Mouse (Mus musculus): ENCODE results near the gene Fbxo33. TPM values are rescaled to one million over a fixed set of nuclear protein-coding genes. Genes with fewer than 3 reads are reported as not detected.

Gene Fbxo33
- polyA plus RNA-seq, 1 experiment = 4.5 TPM

DNA sequence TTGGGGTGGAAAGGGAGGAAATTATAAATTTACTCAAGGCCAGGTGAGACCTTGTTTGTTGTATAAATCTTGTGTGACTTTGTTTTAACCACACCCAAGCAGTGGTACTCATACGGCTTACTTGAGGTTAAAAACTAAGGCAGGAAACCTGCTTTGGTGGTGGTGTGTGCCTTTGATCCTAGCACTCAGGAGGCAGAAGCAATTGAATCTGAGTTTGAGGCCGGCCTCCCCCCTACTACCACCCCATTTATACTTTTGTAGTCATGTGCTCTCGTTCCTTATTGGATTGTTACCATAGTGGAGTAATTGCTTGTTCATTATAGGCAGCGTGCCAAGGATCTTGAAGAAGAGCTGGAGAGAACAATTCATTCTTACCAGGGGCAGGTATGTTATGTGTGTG, 49.6 kb downstream of the Fbxo33 start:
- H3K79me2 ChIP-seq (ENCODE audit: control insufficient read depth, insufficient read depth) = no peaks in the 10 kb centered on the region
- no peaks in the 10 kb centered on the region for H3K27me3 ChIP-seq (ENCODE audit: control insufficient read depth, insufficient read depth, insufficient read length)
- TF ChIP-seq CTCF (IDR thresholded peaks at IDR 0.05; ENCODE audit: control insufficient read depth, insufficient read depth, insufficient read length) (no peak), CEBPB (IDR thresholded peaks at IDR 0.05; ENCODE audit: low read depth) (no peak), MYOD1 (IDR thresholded peaks at IDR 0.05; ENCODE audit: control insufficient read depth, insufficient read length, low read depth) (no peak), FOSL1 (IDR thresholded peaks at IDR 0.05; ENCODE audit: insufficient read depth, low read length, poor library complexity, severe bottlenecking) (no peak), MYOG (IDR thresholded peaks at IDR 0.05; ENCODE audit: control insufficient read depth, extremely low read depth, insufficient read length) (no peak), USF1 (IDR thresholded peaks at IDR 0.05; ENCODE audit: low read depth) (no peak), MAX (IDR thresholded peaks at IDR 0.05) (no peak)
- no peak overlapping the region for H3ac ChIP-seq (ENCODE audit: control insufficient read depth, insufficient read length, low read depth)
- H3K36me3 ChIP-seq (ENCODE audit: control insufficient read depth, insufficient read depth) = peaks cover 80% of the 10 kb centered on the region
- H3K4me3 ChIP-seq (ENCODE audit: insufficient read depth, poor library complexity, severe bottlenecking) = no peak overlapping the region
- no peaks in the 10 kb centered on the region for H3K79me3 ChIP-seq (ENCODE audit: low read depth)

- H3ac ChIP-seq (ENCODE audit: control insufficient read depth, insufficient read length, low read depth) = no peak overlapping the region
- TF ChIP-seq CTCF (IDR thresholded peaks at IDR 0.05; ENCODE audit: control insufficient read depth, insufficient read depth, insufficient read length) = no peak
- TF ChIP-seq USF1 (IDR thresholded peaks at IDR 0.05; ENCODE audit: low read depth) = no peak
- no peak for TF ChIP-seq CEBPB (IDR thresholded peaks at IDR 0.05; ENCODE audit: low read depth)
- TF ChIP-seq MYOG (IDR thresholded peaks at IDR 0.05; ENCODE audit: control insufficient read depth, extremely low read depth, insufficient read length) = no peak
- no peak for TF ChIP-seq MYOD1 (IDR thresholded peaks at IDR 0.05; ENCODE audit: control insufficient read depth, insufficient read length, low read depth)
- no peak for TF ChIP-seq MAX (IDR thresholded peaks at IDR 0.05)
- TF ChIP-seq FOSL1 (IDR thresholded peaks at IDR 0.05; ENCODE audit: insufficient read depth, low read length, poor library complexity, severe bottlenecking) = no peak
- H3K27me3 ChIP-seq (ENCODE audit: control insufficient read depth, insufficient read depth, insufficient read length) = no peaks in the 10 kb centered on the region
- no peaks in the 10 kb centered on the region for H3K79me2 ChIP-seq (ENCODE audit: control insufficient read depth, insufficient read depth)
- H3K79me3 ChIP-seq (ENCODE audit: low read depth) = no peaks in the 10 kb centered on the region
- H3K36me3 ChIP-seq (ENCODE audit: control insufficient read depth, insufficient read depth) = peaks cover 89% of the 10 kb centered on the region
- no peak overlapping the region for H3K4me3 ChIP-seq (ENCODE audit: insufficient read depth, poor library complexity, severe bottlenecking)
Observed at GRCm38 (mm10) chr12:59166557-59166956, 53.0 kb downstream of the Fbxo33 start.

DNA sequence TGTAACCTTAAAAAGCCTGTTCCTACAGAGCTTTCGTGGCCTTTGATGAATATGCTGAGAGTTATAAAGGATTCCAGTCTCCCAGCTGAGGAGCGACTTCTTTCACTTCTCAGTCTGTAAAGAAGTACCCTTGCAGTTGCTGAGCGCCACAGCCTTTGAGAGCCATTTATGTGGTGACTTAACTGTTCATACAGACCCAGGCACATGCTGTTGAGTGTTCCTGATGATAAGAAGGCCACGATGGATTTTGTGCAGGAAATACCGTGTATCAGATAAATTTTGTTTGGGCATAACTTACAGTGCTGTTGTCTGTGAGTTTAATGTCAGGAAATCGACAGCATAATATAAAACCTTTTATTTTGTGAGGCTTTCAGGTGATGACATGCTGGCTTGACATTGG, 55.0 kb downstream of the Fbxo33 start:
- Histone ChIP-seq H3ac (ENCODE audit: control insufficient read depth, insufficient read length, low read depth) (no peak overlapping the region), H3K4me3 (ENCODE audit: insufficient read depth, poor library complexity, severe bottlenecking) (no peak overlapping the region), H3K27me3 (ENCODE audit: control insufficient read depth, insufficient read depth, insufficient read length) (no peaks in the 10 kb centered on the region), H3K79me3 (ENCODE audit: low read depth) (no peaks in the 10 kb centered on the region), H3K36me3 (ENCODE audit: control insufficient read depth, insufficient read depth) (peaks cover 89% of the 10 kb centered on the region), H3K79me2 (ENCODE audit: control insufficient read depth, insufficient read depth) (no peaks in the 10 kb centered on the region)
- TF ChIP-seq MYOG (IDR thresholded peaks at IDR 0.05; ENCODE audit: control insufficient read depth, extremely low read depth, insufficient read length) = no peak
- no peak for TF ChIP-seq FOSL1 (IDR thresholded peaks at IDR 0.05; ENCODE audit: insufficient read depth, low read length, poor library complexity, severe bottlenecking)
- no peak for TF ChIP-seq MYOD1 (IDR thresholded peaks at IDR 0.05; ENCODE audit: control insufficient read depth, insufficient read length, low read depth)
- no peak for TF ChIP-seq CEBPB (IDR thresholded peaks at IDR 0.05; ENCODE audit: low read depth)
- no peak for TF ChIP-seq CTCF (IDR thresholded peaks at IDR 0.05; ENCODE audit: control insufficient read depth, insufficient read depth, insufficient read length)
- TF ChIP-seq MAX (IDR thresholded peaks at IDR 0.05) = no peak
- no peak for TF ChIP-seq USF1 (IDR thresholded peaks at IDR 0.05; ENCODE audit: low read depth)

DNA sequence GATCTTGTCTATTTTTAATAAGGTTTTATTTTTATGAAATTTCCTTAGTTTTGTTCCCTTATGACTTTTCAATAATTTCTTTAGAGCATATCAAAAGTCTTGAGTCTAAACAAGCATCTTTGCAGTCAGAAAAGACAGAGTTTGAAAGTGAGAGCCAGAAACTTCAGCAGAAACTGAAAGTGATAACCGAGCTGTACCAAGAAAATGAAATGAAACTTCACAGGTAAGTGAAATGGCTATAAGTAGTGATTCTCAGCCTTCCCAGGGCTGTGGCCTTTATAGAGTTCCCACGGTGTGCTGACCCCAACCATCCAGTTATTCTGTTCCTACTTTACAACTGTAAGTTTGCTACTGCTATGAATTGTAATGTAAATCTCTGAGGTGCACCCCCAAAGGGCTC, 56.7 kb downstream of the Fbxo33 start:
- Histone ChIP-seq H3ac (ENCODE audit: control insufficient read depth, insufficient read length, low read depth) (no peak overlapping the region), H3K79me3 (ENCODE audit: low read depth) (no peaks in the 10 kb centered on the region), H3K4me3 (ENCODE audit: insufficient read depth, poor library complexity, severe bottlenecking) (no peak overlapping the region), H3K36me3 (ENCODE audit: control insufficient read depth, insufficient read depth) (peaks cover 89% of the 10 kb centered on the region), H3K27me3 (ENCODE audit: control insufficient read depth, insufficient read depth, insufficient read length) (no peaks in the 10 kb centered on the region), H3K79me2 (ENCODE audit: control insufficient read depth, insufficient read depth) (no peaks in the 10 kb centered on the region)
- no peak for TF ChIP-seq CEBPB (IDR thresholded peaks at IDR 0.05; ENCODE audit: low read depth)
- no peak for TF ChIP-seq MYOG (IDR thresholded peaks at IDR 0.05; ENCODE audit: control insufficient read depth, extremely low read depth, insufficient read length)
- TF ChIP-seq MYOD1 (IDR thresholded peaks at IDR 0.05; ENCODE audit: control insufficient read depth, insufficient read length, low read depth) = no peak
- no peak for TF ChIP-seq CTCF (IDR thresholded peaks at IDR 0.05; ENCODE audit: control insufficient read depth, insufficient read depth, insufficient read length)
- no peak for TF ChIP-seq FOSL1 (IDR thresholded peaks at IDR 0.05; ENCODE audit: insufficient read depth, low read length, poor library complexity, severe bottlenecking)
- no peak for TF ChIP-seq USF1 (IDR thresholded peaks at IDR 0.05; ENCODE audit: low read depth)
- TF ChIP-seq MAX (IDR thresholded peaks at IDR 0.05) = no peak

GRCm38 (mm10) chr12:59161091-59161490, 58.4 kb downstream of the Fbxo33 start:
- Histone ChIP-seq H3K27me3 (ENCODE audit: control insufficient read depth, insufficient read depth, insufficient read length) (no peaks in the 10 kb centered on the region), H3ac (ENCODE audit: control insufficient read depth, insufficient read length, low read depth) (no peak overlapping the region), H3K36me3 (ENCODE audit: control insufficient read depth, insufficient read depth) (peaks cover 91% of the 10 kb centered on the region), H3K79me3 (ENCODE audit: low read depth) (no peaks in the 10 kb centered on the region), H3K4me3 (ENCODE audit: insufficient read depth, poor library complexity, severe bottlenecking) (no peak overlapping the region), H3K79me2 (ENCODE audit: control insufficient read depth, insufficient read depth) (no peaks in the 10 kb centered on the region)
- TF ChIP-seq USF1 (IDR thresholded peaks at IDR 0.05; ENCODE audit: low read depth) (no peak), CTCF (IDR thresholded peaks at IDR 0.05; ENCODE audit: control insufficient read depth, insufficient read depth, insufficient read length) (no peak), CEBPB (IDR thresholded peaks at IDR 0.05; ENCODE audit: low read depth) (no peak), MYOD1 (IDR thresholded peaks at IDR 0.05; ENCODE audit: control insufficient read depth, insufficient read length, low read depth) (no peak), FOSL1 (IDR thresholded peaks at IDR 0.05; ENCODE audit: insufficient read depth, low read length, poor library complexity, severe bottlenecking) (no peak), MAX (IDR thresholded peaks at IDR 0.05) (no peak), MYOG (IDR thresholded peaks at IDR 0.05; ENCODE audit: control insufficient read depth, extremely low read depth, insufficient read length) (no peak)

Small RNA genes within 50 kb of the gene (microRNA-seq; reads per million reads assigned to microRNA genes)
- gene Gm27284 (ENCODE audit: borderline microRNAs expressed) = not detected

Other genes starting within 250 kb of the Fbxo33 start
- gene Sec23a, start 207.7 kb downstream of the Fbxo33 start, polyA plus RNA-seq (2012; fragmentation: generic; extraction: Trizol) = 14.4 TPM
- gene Gemin2, start 206.3 kb downstream of the Fbxo33 start, polyA plus RNA-seq (2012; fragmentation: generic; extraction: Trizol) = 12.8 TPM
- 38.7 TPM for gene Trappc6b, start 158.3 kb downstream of the Fbxo33 start, polyA plus RNA-seq (2012; fragmentation: generic; extraction: Trizol)
- gene Pnn, start 152.8 kb downstream of the Fbxo33 start, polyA plus RNA-seq (2012; fragmentation: generic; extraction: Trizol) = 14.7 TPM
- gene Mia2, start 123.9 kb downstream of the Fbxo33 start, polyA plus RNA-seq (2012; fragmentation: generic; extraction: Trizol) = 13.3 TPM

Data from C2C12 (cell line).